Mouse (Mus musculus) neural tube, embryonic 15.5 days (tissue): ENCODE data around the gene Lmbr1l. TPM values are rescaled to one million over a fixed set of nuclear protein-coding genes. Genes with fewer than 3 reads are reported as not detected.

Experiments used
- ATAC-seq: fragments of 200-750 bp; cut with Nextera tagmentation; 2 replicates; pipeline ENCODE4 v1.8.0; 2017; ENCODE audit warnings: mild to moderate bottlenecking, moderate TSS enrichment, moderate library complexity; ENCODE audit not compliant: low FRiP score
- H3K27ac ChIP-seq: fragments of 300-500 bp; sonication (generic); replicated peaks from 2 replicates; pipeline ENCODE4 v1.5.1; 2015; ENCODE audit warnings: mild to moderate bottlenecking, inconsistent platforms
- H3K27me3 ChIP-seq: fragments of 300-500 bp; sonication (generic); replicated peaks from 2 replicates; pipeline ENCODE4 v1.6.1; 2015; ENCODE audit warnings: inconsistent platforms
- H3K36me3 ChIP-seq: fragments of 300-500 bp; sonication (generic); 2 replicates; pipeline ENCODE4 v1.6.1; 2015; ENCODE audit warnings: inconsistent platforms
- H3K4me1 ChIP-seq: fragments of 300-500 bp; sonication (generic); 2 replicates; pipeline ENCODE4 v1.6.1; 2015; ENCODE audit warnings: inconsistent platforms
- H3K4me2 ChIP-seq: fragments of 300-500 bp; sonication (generic); 2 replicates; pipeline ENCODE4 v1.6.1; 2015; ENCODE audit warnings: inconsistent platforms, mild to moderate bottlenecking, moderate library complexity
- H3K4me3 ChIP-seq: fragments of 300-500 bp; sonication (generic); replicated peaks from 2 replicates; pipeline ENCODE4 v1.5.1; 2015; ENCODE audit warnings: mild to moderate bottlenecking, inconsistent platforms
- H3K9ac ChIP-seq: fragments of 300-500 bp; sonication (generic); replicated peaks from 2 replicates; pipeline ENCODE4 v1.6.1; 2015; ENCODE audit warnings: mild to moderate bottlenecking, inconsistent platforms
- H3K9me3 ChIP-seq: fragments of 300-500 bp; sonication (generic); replicated peaks from 2 replicates; pipeline ENCODE4 v1.6.1; 2016; ENCODE audit warnings: inconsistent platforms
- WGBS: fragments of 180-500 bp; shearing (Covaris S2); methylation state at CpG from one replicate; pipeline ENCODE4 v1.1.7; 2015; ENCODE audit warnings: mixed read lengths; 5-methylcytosine and 5-hydroxymethylcytosine counted together
- polyA plus RNA-seq: library from polyadenylated mRNA; unstranded; fragments of >200 nt; fragmentation: Nextera tagmentation; extraction: Ambion mirVana; gene quantifications from 2 replicates; pipeline ENCODE4 v1.2.1, GENCODE M21; 2015

Gene Lmbr1l
- polyA plus RNA-seq, 1 experiment from 2014 or later = 28.6 TPM

DNA sequence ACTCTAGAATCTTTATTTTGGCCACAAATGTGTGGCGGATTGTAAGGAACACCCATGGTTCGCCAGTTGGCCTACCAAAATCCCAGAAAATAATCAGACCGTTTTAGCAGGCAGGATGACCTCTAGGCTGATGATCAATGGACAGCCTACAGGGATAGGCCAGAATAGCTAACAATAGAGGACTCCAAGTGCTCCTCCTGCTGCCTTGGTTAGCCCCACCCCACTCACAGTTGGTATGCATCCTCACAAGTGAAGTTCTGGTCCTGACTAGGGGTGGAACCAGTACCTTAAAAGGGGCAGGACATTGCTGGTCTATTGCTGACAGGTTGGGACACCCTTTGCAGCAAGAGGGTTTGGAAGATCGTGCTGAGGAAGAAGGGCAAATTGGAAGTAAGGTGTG lies 25.0 kb downstream of the Lmbr1l start:
- Histone ChIP-seq H3K9ac (no peak overlapping the region), H3K27me3 (peaks cover 65% of the 10 kb centered on the region), H3K9me3 (no peaks in the 10 kb centered on the region), H3K4me2 (no peak overlapping the region), H3K36me3 (no peaks in the 10 kb centered on the region), H3K4me1 (peaks cover 41% of the 10 kb centered on the region), H3K4me3 (no peak overlapping the region), H3K27ac (no peak overlapping the region)
- ATAC-seq = no peak
- WGBS = 46% methylated on average over 4 of the region's 4 CpGs

DNA sequence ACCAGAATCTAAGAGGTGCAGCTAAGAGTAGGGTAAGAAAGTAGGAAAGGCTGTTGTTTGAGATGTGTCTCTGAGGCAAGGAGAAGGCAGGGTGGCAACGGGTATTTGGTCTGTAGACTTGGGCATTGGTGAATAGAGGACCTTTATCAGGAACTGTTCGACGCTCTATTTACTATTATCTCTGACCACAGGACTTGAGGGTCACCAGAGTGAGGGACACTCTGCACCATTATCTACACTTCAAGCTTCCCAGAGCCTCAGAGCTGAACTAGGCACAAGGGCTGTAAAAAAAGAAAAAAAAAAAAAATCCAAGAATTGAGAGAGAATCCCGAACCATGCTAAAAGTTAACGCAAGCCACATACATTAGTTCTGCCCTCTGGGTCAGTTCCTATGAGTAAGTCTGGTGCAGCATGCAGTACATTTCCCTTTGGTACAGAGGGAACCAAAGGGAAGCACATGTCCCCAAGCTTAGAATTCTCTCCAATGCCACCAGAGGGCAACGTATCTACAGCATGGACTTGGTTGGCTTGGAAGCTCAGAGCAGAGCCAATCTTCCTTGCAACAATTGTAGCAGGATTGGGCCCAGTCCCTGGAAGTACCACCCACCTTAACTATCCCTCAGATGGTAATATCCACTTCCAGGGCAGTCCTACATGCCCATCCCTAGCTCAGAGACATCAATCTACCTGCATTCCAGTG lies 26.0 kb downstream of the Lmbr1l start:
- Histone ChIP-seq H3K4me3 (no peak overlapping the region), H3K9me3 (no peaks in the 10 kb centered on the region), H3K27ac (no peak overlapping the region), H3K4me1 (peaks cover 33% of the 10 kb centered on the region), H3K9ac (no peak overlapping the region), H3K27me3 (peaks cover 55% of the 10 kb centered on the region), H3K36me3 (no peaks in the 10 kb centered on the region), H3K4me2 (no peak overlapping the region)
- 0 out of 2 replicates have a peak, but pooled peaks have one; percentile 50 for ATAC-seq
- WGBS = 41% methylated on average over 6 of the region's 6 CpGs

DNA sequence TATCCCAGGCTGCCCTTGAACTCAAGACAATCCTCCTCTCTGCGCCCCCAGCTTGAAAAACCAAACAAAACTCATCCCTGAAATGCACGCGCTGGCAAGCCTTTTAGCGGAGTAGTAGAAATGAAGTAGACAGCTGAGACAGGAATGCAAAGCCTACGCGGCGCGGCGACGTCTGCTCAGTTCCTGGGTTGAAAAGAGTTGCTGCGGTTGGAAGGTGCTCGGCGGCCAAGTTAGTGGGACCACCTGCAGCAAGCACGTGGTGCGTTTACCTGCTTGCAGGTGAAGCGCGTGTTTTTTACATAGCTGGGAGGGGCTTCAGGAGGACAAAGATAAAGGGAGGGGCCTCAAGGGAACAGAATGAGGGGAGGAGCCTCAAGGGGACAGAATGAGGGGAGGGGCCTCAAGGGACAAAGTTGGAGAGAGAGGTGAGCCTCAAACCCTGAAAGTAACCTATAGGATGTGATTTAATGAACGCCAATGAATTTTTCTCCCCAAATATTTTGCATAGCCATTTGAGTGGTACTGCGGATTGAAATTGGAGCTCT lies 26.8 kb downstream of the Lmbr1l start:
- Histone ChIP-seq H3K4me2 (peak overlapping the region; percentile 28; the same call in 1 of the 2 replicates), H3K9me3 (no peaks in the 10 kb centered on the region), H3K9ac (no peak overlapping the region), H3K4me3 (no peak overlapping the region), H3K36me3 (no peaks in the 10 kb centered on the region), H3K27me3 (peaks cover 47% of the 10 kb centered on the region), H3K27ac (no peak overlapping the region), H3K4me1 (peaks cover 32% of the 10 kb centered on the region)
- 12% methylated on average over 19 of the region's 19 CpGs for WGBS
- no peak for ATAC-seq

DNA sequence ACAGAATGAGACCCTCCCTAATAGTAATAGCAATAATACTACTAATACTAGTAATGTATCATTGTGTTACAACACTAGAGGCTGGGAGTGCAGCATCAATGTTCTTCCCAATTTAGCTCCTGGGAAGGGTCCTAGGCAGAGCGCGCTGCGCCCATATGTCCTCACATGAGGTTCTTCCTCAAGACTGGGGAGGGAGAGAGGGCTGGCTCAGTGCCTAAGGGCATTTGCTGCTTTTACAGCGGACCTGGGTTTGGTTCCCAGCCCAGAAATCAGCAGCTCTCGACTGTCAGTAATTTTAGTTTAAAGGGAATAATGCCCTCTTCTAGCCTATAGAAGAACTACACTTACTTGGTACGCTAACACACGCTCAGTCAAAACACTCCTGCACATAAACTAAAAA lies 30.5 kb downstream of the Lmbr1l start:
- Histone ChIP-seq H3K4me2 (no peak overlapping the region), H3K27me3 (peaks cover 10% of the 10 kb centered on the region), H3K4me1 (0 out of 2 replicates have a peak, but pooled peaks cover 4% of the 10 kb centered on the region), H3K27ac (no peak overlapping the region), H3K36me3 (no peaks in the 10 kb centered on the region), H3K4me3 (no peak overlapping the region), H3K9ac (no peak overlapping the region), H3K9me3 (no peaks in the 10 kb centered on the region)
- 85% methylated on average over 7 of the region's 7 CpGs for WGBS
- no peak for ATAC-seq

DNA sequence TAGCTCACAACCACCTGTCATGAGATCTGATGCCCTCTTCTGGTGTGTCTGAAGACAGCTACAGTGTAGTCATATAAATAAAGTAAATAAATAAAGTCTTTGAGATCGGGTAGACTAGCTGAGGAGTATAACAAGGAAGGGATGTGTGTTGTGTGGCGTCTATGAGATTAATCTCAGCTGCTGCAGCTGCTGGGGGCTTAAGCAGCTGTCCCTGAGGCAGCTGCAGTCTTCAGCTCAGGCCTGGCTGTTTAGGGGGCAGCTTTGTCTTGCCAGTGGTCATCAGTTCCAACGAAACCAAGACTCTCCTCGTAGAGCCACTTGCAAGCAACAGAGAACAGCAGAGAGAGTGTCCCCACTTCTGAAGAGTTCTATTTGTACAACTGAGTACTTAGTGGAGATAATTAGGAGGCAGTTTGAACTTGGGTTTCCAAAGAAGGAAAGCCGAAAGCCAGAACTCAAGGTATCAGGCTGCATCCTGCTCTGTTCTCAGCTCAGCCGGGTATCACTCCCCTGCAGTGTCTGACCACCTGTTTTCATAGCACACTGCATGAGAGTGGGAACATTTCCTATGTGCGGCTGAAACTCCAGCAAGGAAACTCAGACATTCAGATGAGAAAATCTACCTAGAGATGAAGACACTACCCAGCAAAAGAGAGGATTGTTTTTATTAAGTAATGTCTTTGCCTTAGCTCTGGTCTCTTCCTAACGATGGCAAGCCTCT lies 31.2 kb downstream of the Lmbr1l start:
- no peak overlapping the region for H3K27ac ChIP-seq
- WGBS = 71% methylated on average over 8 of the region's 8 CpGs
- H3K4me1 ChIP-seq = peaks cover 5% of the 10 kb centered on the region; the same call in 1 of the 2 replicates
- H3K36me3 ChIP-seq = no peaks in the 10 kb centered on the region
- H3K27me3 ChIP-seq = peaks cover 8% of the 10 kb centered on the region
- H3K9ac ChIP-seq = no peak overlapping the region
- H3K9me3 ChIP-seq = no peaks in the 10 kb centered on the region
- no peak for ATAC-seq
- no peak overlapping the region for H3K4me2 ChIP-seq
- H3K4me3 ChIP-seq = no peak overlapping the region

DNA sequence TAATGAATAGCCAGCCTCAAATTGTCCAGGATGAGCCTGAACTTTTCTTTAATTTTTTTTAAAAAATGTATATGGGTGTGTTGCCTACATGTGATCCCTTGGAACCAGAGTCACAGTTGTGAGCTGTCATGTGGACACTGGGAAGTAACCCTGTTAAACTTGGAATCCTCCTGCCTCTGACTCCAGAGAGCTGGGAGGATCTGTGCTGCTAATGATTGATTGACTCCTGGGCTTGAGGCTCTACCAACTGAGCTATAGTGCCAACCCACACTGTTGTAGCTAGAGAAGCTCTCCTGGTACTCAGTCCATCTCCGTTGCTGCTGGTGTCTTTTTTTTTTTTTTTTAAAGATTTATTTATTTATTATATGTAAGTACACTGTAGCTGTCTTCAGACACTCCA lies 33.9 kb downstream of the Lmbr1l start:
- WGBS = 82% methylated on average over 1 of the region's 1 CpGs
- ATAC-seq = no peak

DNA sequence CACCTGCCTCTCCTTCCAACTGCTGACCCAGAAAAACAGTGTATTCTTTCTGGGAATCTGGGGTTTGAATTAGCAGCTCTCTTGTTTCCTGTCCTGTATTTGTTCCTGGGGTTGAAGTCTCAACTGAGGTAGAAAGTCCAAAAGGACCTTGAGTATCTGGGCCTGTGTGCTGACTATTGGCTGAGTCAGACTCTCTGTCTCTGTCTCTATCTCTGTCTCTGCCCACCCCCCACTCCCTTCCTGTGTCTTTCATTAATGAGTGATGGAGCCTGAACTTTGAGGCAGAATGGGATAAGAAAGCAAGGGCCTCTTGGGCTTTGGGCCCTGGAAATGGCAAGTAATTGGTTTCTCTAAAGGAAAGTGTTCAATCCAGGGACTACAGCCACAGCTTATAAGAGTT lies 34.4 kb downstream of the Lmbr1l start:
- H3K4me2 ChIP-seq = no peak overlapping the region
- H3K27ac ChIP-seq = no peak overlapping the region
- no peak overlapping the region for H3K9ac ChIP-seq
- no peaks in the 10 kb centered on the region for H3K9me3 ChIP-seq
- H3K4me3 ChIP-seq = no peak overlapping the region
- ATAC-seq = no peak
- no peaks in the 10 kb centered on the region for H3K36me3 ChIP-seq
- peaks cover 26% of the 10 kb centered on the region for H3K4me1 ChIP-seq
- no peaks in the 10 kb centered on the region for H3K27me3 ChIP-seq

More for the DNA sequence above, 33.9 kb downstream of the Lmbr1l start:
- Histone ChIP-seq H3K9ac (no peak overlapping the region), H3K27me3 (no peaks in the 10 kb centered on the region), H3K36me3 (no peaks in the 10 kb centered on the region), H3K4me1 (peaks cover 22% of the 10 kb centered on the region), H3K9me3 (no peaks in the 10 kb centered on the region), H3K4me2 (no peak overlapping the region), H3K27ac (no peak overlapping the region), H3K4me3 (no peak overlapping the region)

DNA sequence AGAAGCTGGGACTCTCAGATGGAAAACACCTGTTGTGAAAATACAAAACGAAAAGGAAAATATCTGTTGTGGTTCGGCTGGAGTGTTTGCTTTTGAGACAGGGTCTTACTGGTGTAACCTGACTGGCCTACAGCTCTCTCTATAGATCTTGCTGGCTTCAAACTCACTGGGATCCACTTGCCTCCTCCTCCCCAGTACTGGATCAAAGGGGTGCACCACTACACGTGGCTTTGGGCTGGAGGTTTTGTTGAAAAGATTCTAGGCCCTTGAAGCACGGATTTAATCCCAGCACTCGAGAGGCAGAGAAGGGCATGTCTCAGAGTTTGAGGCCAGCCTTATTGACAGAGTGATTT lies 36.4 kb downstream of the Lmbr1l start:
- Histone ChIP-seq H3K9me3 (no peaks in the 10 kb centered on the region), H3K9ac (no peak overlapping the region), H3K4me1 (peaks cover 27% of the 10 kb centered on the region), H3K4me2 (peak overlapping the region; percentile 85), H3K4me3 (peak overlapping the region; percentile 70), H3K27me3 (no peaks in the 10 kb centered on the region), H3K27ac (peak overlapping the region; percentile 85; the same call in 1 of the 2 replicates), H3K36me3 (no peaks in the 10 kb centered on the region)
- peak; percentile 18; the same call in 1 of the 2 replicates for ATAC-seq
- 8% methylated on average over 5 of the region's 5 CpGs for WGBS

DNA sequence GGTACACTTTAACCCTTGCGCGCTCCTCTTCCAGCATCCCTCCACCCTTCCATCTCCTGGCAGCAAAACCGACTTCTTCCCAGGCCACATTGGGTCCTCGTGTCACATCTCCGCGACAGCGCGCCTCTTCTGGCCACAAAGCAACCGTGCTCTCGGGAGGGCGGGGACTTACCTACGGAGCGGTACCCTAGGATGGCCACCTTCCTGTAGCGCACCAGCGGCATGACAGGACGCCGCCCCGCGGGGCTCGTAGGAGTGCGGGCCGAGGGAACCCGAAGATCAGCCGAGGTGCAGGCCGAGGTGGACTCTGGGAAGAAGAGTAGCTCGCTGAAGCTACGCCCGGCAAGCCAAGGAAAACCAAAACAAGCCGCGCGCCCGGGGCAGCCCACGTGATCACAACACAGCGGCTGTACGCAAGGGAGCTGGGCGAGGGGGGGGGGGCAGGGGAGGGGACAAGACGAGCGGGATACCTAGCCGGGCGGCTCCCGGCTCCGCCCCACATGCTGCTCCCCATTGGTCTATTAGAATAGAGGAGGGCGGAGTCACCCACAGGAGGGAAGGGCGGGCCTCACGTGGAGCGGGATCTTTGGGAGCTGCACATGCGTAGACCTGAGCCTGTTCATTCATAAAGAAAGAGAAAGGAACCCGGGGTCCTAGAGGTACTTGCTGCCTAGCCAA lies 36.9 kb downstream of the Lmbr1l start:
- peak; percentile 97 for ATAC-seq
- peaks cover 27% of the 10 kb centered on the region for H3K4me1 ChIP-seq
- no peaks in the 10 kb centered on the region for H3K27me3 ChIP-seq
- WGBS = under 1% methylated on average over 45 of the region's 48 CpGs
- no peaks in the 10 kb centered on the region for H3K9me3 ChIP-seq
- peak overlapping the region; percentile 69 for H3K9ac ChIP-seq
- no peaks in the 10 kb centered on the region for H3K36me3 ChIP-seq
- H3K4me2 ChIP-seq = peak overlapping the region; percentile 85
- H3K4me3 ChIP-seq = peak overlapping the region; percentile 70
- H3K27ac ChIP-seq = peak overlapping the region; percentile 85

DNA sequence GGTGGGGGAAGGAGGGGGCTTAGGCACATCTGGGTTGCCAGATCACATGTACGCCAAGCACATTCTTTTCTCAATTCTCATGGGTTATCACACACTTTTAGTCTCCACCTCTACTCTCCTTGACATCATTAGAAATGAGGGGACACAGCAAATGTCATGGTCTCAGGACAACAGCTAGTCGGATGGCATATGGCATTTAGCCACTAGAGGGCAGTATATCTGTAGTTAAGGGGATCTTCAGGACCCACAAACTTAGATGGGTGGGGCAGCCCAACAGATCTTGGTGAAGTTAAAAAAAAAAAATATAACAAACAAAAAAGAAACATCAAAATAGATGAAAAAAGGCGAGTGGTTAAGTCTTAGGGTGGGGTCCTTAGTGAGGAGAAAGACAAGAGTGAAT lies 40.7 kb downstream of the Lmbr1l start:
- Histone ChIP-seq H3K4me1 (peaks cover 33% of the 10 kb centered on the region), H3K27ac (no peak overlapping the region), H3K9me3 (no peaks in the 10 kb centered on the region), H3K36me3 (no peaks in the 10 kb centered on the region), H3K4me3 (no peak overlapping the region), H3K9ac (no peak overlapping the region), H3K27me3 (no peaks in the 10 kb centered on the region), H3K4me2 (no peak overlapping the region)
- no peak for ATAC-seq
- 15% methylated on average over 3 of the region's 3 CpGs for WGBS

DNA sequence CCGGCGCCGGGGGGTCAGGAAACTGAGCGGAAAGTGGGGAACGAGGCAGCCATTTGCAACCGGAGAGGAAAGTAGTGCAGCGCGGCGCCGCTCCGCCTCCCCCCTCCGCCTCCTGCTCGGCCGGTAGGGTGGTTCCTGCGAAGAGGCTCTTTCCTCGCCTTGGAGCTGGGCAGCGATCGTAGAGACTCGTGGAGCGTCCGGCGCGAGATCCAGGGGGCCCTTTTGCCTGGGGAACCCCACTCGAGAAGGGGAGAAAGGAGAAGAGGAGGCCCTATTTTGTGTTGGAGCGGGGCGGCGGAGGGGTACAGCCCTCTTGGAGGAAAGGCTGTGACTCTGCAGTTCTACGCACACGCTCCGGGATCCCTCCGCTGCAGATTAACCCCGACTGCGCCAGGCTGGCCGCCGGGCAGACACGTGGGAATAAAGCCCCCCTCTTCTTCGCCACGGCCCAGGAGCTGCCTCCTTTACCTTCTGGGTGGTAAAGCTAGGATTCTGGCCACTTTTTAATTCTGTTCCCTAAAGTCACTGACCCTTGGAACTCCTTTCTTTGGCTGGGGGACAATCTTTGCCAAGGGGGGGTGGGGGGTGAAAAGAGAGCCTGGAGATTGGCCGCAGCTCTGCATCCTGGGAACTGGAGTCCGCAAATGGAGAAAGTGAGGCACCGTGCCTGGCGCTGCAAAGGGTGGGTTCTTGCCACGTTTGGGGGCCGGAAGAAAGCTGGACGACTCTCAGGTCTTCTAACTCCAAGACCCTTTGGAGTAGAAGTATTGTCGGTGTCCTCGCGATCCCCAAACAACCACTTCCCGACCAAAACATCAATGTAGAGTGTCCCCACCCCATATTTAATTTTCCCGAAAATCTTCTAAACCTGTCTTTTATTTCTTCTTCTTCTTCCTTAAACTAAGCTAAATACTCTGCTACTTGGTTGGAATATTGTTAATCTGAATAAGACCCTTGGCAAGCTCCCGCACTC lies 45.8 kb downstream of the Lmbr1l start:
- peak overlapping the region; percentile 99 for H3K4me2 ChIP-seq
- H3K9me3 ChIP-seq = no peaks in the 10 kb centered on the region
- peaks cover 42% of the 10 kb centered on the region for H3K4me1 ChIP-seq
- peak overlapping the region; percentile 61 for H3K4me3 ChIP-seq
- peak overlapping the region; percentile 99 for H3K27ac ChIP-seq
- no peaks in the 10 kb centered on the region for H3K36me3 ChIP-seq
- peak; percentile 85 for ATAC-seq
- peak overlapping the region; percentile 93 for H3K9ac ChIP-seq
- WGBS = 1% methylated on average over 49 of the region's 51 CpGs
- no peaks in the 10 kb centered on the region for H3K27me3 ChIP-seq
